Mouse (Mus musculus) stomach, postnatal 0 days (tissue): Measurements from ENCODE around the gene Crygs. TPM values are rescaled to one million over a fixed set of nuclear protein-coding genes. Genes with fewer than 3 reads are reported as not detected.

Experiments
- ATAC-seq: fragments of 200-750 bp; cut with Nextera tagmentation; 2 replicates; pipeline ENCODE4 v1.8.0; 2017; ENCODE audit not compliant: low FRiP score, low TSS enrichment
- DNase-seq: peaks from one replicate; pipeline ENCODE4 v3.0.0-alpha.2; 2016; ENCODE audit warnings: low spot score
- H3K27ac ChIP-seq: fragments of 300-500 bp; sonication (generic); replicated peaks from 2 replicates; pipeline ENCODE4 v1.5.1; 2014; ENCODE audit warnings: mild to moderate bottlenecking, control low read depth
- H3K27me3 ChIP-seq: fragments of 300-500 bp; sonication (generic); 2 replicates; pipeline ENCODE4 v1.6.1; 2014; ENCODE audit warnings: low read length; ENCODE audit not compliant: control insufficient read depth, insufficient read depth
- H3K36me3 ChIP-seq: fragments of 300-500 bp; sonication (generic); 2 replicates; pipeline ENCODE4 v1.6.1; 2014; ENCODE audit warnings: low read length, mixed read lengths; ENCODE audit not compliant: control insufficient read depth, insufficient read depth
- H3K4me1 ChIP-seq: fragments of 300-500 bp; sonication (generic); replicated peaks from 2 replicates; pipeline ENCODE4 v1.6.1; 2014; ENCODE audit warnings: antibody characterized with exemption; ENCODE audit not compliant: control insufficient read depth, insufficient read depth
- H3K4me2 ChIP-seq: fragments of 300-500 bp; sonication (generic); replicated peaks from 2 replicates; pipeline ENCODE4 v1.6.1; 2014; ENCODE audit warnings: low read depth, mild to moderate bottlenecking, control low read depth, moderate library complexity
- H3K4me3 ChIP-seq: fragments of 300-500 bp; sonication (generic); 2 replicates; pipeline ENCODE4 v1.5.1; 2014; ENCODE audit warnings: low read depth, low read length, control low read depth
- H3K9ac ChIP-seq: fragments of 300-500 bp; sonication (generic); 2 replicates; pipeline ENCODE4 v1.6.1; 2014; ENCODE audit warnings: mild to moderate bottlenecking, low read length, control low read depth, mixed read lengths
- H3K9me3 ChIP-seq: fragments of 300-500 bp; sonication (generic); 2 replicates; pipeline ENCODE4 v1.6.1; 2016; ENCODE audit warnings: low read length; ENCODE audit not compliant: control insufficient read depth
- CTCF ChIP-seq: IDR thresholded peaks from 2 replicates; pipeline ENCODE4 v1.5.1; 2016; ENCODE audit warnings: antibody characterized with exemption, low read depth, mild to moderate bottlenecking, moderate library complexity
- EP300 ChIP-seq: optimal IDR thresholded peaks from 2 replicates; pipeline ENCODE3; 2016; ENCODE audit warnings: antibody characterized with exemption
- WGBS: fragments of 180-500 bp; shearing (Covaris S2); extraction: QIAGEN DNeasy Blood & Tissue Kit; methylation state at CpG from one replicate; pipeline ENCODE4 v1.1.7; 2014; 5-methylcytosine and 5-hydroxymethylcytosine counted together
- polyA plus RNA-seq: library from polyadenylated mRNA; unstranded; fragments of >200 nt; fragmentation: Nextera tagmentation; extraction: Ambion mirVana; gene quantifications from 2 replicates; pipeline ENCODE4 v1.2.1, GENCODE M21; 2015

Crygs gene
- polyA plus RNA-seq, 1 experiment from 2014 or later, result 0.11 TPM

DNA sequence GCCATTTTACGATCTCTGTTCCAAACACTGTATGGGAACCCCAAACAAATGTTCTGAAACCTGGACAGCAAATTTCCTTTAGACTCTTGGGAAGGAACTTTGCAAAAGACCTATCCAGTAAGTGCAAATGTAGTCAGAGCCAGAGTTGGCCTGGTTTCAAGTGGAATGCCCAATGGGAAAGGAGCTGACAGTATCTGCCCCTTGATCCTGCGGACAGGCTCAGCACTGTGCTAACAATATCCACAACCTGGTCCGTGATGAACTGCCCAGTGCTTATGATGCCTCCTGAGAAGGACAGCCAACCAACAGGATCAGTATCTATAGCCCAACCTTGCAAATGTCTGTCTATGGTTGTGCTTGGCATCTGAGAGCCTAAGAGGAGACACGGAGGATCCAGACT, 34.1 kb upstream of the Crygs start:
- no peak overlapping the region for H3K4me3 ChIP-seq
- no peak for TF ChIP-seq EP300
- TF ChIP-seq CTCF, result no peak
- H3K9ac ChIP-seq, result no peak overlapping the region
- no peak overlapping the region for H3K27ac ChIP-seq
- H3K27me3 ChIP-seq, result no peaks in the 10 kb centered on the region
- 80% methylated on average over 4 of the region's 4 CpGs for WGBS
- H3K4me2 ChIP-seq, result no peak overlapping the region
- no peak for DNase-seq
- no peaks in the 10 kb centered on the region; the same call in 1 of the 2 replicates for H3K4me1 ChIP-seq
- H3K9me3 ChIP-seq, result no peaks in the 10 kb centered on the region
- no peak for ATAC-seq
- peaks cover 4% of the 10 kb centered on the region; the same call in 1 of the 2 replicates for H3K36me3 ChIP-seq

DNA sequence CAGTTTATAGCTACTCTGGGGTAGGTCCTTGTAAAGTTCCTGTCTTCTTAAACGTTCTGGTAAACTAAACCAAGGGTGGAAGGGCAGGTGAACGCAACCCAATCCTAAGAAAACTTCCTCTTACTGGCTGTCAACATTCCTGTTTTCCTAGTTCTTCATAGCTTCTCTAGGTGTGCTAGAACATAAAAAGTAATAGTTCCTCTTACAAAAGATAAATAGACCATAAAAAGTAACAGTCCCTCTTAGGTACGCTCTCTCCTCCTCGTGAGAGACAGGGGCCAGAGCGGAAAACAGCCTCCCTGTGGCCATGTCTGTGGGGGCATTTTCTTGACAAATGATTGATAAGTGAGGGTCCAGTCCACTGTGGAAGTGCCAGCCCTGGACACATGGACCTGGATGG, 33.5 kb upstream of the Crygs start:
- peak overlapping the region; percentile 50 for H3K4me3 ChIP-seq
- WGBS, result 48% methylated on average over 5 of the region's 5 CpGs
- no peak overlapping the region; the same call in 1 of the 2 replicates for H3K27ac ChIP-seq
- peaks cover 4% of the 10 kb centered on the region; the same call in 1 of the 2 replicates for H3K36me3 ChIP-seq
- H3K9ac ChIP-seq, result peak overlapping the region; percentile 72
- no peaks in the 10 kb centered on the region for H3K27me3 ChIP-seq
- TF ChIP-seq EP300 (no peak), CTCF (no peak)
- no peaks in the 10 kb centered on the region for H3K9me3 ChIP-seq
- H3K4me1 ChIP-seq, result no peaks in the 10 kb centered on the region; the same call in 1 of the 2 replicates
- DNase-seq (no peak), ATAC-seq (no peak)
- peak overlapping the region; percentile 83 for H3K4me2 ChIP-seq

DNA sequence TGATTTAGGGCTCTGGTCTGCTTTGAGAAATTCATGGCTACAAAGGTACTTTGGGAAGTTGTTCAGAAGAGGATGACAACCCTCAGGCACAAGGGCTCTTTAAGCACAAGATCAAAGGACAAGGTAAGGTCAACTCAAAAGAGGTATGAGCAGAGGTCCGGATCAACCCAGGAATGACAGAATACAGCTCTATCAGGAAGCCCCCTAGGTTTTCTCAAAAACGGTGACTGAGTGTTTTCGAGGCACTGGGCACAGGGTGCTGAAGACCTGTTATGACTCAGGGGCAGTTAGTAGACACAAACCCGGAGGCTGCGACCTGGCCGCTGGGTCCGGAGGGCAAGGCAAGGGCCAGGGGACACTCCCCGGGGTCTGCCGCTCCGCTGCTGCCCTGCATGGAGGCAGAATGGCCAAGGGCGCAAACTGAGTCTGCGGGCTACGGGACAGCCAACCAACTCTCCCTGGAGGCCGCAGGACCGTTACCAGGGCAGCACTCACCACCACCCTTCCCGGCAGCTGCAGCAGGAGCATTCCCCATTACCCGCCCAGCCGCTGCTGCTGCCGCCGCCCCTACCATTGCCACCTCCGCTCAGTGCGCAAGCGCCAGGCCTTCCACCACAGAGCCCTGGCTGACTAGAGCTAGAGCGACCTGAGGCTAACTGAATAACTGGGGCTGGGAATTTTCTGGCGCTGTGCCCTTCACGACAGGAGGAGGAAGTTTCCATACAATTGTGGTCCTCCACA, 32.9 kb upstream of the Crygs start:
- no peaks in the 10 kb centered on the region for H3K27me3 ChIP-seq
- H3K4me2 ChIP-seq, result peak overlapping the region; percentile 83
- DNase-seq (peak; percentile 88), ATAC-seq (peak; percentile 94)
- H3K27ac ChIP-seq, result 0 out of 2 replicates have a peak overlapping the region, but pooled peaks have one; percentile 40
- no peaks in the 10 kb centered on the region for H3K9me3 ChIP-seq
- TF ChIP-seq EP300 (no peak), CTCF (no peak)
- peak overlapping the region; percentile 50 for H3K4me3 ChIP-seq
- H3K4me1 ChIP-seq, result no peaks in the 10 kb centered on the region; the same call in 1 of the 2 replicates
- H3K36me3 ChIP-seq, result peaks cover 4% of the 10 kb centered on the region; the same call in 1 of the 2 replicates
- H3K9ac ChIP-seq, result peak overlapping the region; percentile 72
- 4% methylated on average over 26 of the region's 26 CpGs for WGBS

- Histone ChIP-seq H3K4me1 (no peaks in the 10 kb centered on the region; the same call in 1 of the 2 replicates), H3K27me3 (no peaks in the 10 kb centered on the region), H3K9me3 (no peaks in the 10 kb centered on the region), H3K9ac (no peak overlapping the region), H3K4me3 (no peak overlapping the region), H3K27ac (no peak overlapping the region), H3K4me2 (no peak overlapping the region), H3K36me3 (peaks cover 4% of the 10 kb centered on the region; the same call in 1 of the 2 replicates)
- DNase-seq (no peak), ATAC-seq (no peak)
- TF ChIP-seq EP300 (no peak), CTCF (no peak)
- WGBS, result 75% methylated on average over 5 of the region's 5 CpGs
Observed at GRCm38 (mm10) chr16:22842871-22843270, 31.5 kb upstream of the Crygs start.

DNA sequence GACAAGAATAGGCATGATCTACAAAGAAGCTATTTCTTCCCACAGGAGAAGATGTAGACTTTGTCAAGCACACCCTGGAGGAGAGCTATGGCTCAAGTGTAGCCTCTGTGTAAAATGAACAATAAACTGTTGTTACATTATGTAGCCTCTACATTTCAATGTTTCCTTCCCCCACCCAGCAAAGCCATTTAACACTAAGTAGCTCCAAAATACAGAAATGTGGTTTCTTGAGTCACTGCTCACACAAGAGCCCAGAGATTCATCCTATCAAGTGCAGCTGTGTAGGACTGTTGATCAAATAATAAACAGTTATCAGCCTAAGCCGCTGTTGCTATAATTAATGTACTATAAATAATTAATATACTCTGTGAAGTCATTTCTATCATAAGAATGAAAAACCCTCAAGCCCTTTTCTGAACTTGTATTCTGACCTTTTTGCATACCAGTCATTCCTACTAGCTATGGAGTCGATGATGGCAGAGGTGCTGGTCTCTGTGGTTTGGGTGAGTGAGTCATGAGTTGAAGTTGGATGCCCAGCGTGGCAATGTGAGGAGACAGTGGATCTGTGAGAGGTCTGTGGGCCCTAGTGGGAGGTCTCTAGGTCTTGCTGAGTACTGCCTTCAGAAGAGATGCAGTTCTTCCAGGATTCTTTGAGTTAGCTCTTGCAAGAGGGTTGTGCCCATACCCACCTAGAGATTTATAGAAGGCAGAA, 27.9 kb upstream of the Crygs start:
- Histone ChIP-seq H3K9me3 (no peaks in the 10 kb centered on the region), H3K9ac (no peak overlapping the region), H3K4me3 (no peak overlapping the region), H3K27ac (no peak overlapping the region), H3K4me1 (no peaks in the 10 kb centered on the region; the same call in 1 of the 2 replicates), H3K4me2 (no peak overlapping the region), H3K27me3 (no peaks in the 10 kb centered on the region), H3K36me3 (peaks cover 4% of the 10 kb centered on the region)
- DNase-seq (no peak), ATAC-seq (no peak)
- no peak for TF ChIP-seq CTCF
- no peak for TF ChIP-seq EP300
- WGBS, result 77% methylated on average over 3 of the region's 3 CpGs
